Mouse (Mus musculus) regulatory T cell (primary cell): Measurements from ENCODE around the gene Rab20.
"Not testable (repeated sequence)": the region's sequence is repeated elsewhere in the genome, so short reads cannot be mapped to it uniquely, and the experiment has no call there.

ENCODE experiments used
- in situ Hi-C: fragments of 300-600 bp; cut with MboI, MseI; formaldehyde crosslinking; loops from one replicate; pipeline ENCODE4 v1.15.1; 2025; ENCODE audit warnings: high pct_unique_total_duplicates

Gene Rab20

DNA sequence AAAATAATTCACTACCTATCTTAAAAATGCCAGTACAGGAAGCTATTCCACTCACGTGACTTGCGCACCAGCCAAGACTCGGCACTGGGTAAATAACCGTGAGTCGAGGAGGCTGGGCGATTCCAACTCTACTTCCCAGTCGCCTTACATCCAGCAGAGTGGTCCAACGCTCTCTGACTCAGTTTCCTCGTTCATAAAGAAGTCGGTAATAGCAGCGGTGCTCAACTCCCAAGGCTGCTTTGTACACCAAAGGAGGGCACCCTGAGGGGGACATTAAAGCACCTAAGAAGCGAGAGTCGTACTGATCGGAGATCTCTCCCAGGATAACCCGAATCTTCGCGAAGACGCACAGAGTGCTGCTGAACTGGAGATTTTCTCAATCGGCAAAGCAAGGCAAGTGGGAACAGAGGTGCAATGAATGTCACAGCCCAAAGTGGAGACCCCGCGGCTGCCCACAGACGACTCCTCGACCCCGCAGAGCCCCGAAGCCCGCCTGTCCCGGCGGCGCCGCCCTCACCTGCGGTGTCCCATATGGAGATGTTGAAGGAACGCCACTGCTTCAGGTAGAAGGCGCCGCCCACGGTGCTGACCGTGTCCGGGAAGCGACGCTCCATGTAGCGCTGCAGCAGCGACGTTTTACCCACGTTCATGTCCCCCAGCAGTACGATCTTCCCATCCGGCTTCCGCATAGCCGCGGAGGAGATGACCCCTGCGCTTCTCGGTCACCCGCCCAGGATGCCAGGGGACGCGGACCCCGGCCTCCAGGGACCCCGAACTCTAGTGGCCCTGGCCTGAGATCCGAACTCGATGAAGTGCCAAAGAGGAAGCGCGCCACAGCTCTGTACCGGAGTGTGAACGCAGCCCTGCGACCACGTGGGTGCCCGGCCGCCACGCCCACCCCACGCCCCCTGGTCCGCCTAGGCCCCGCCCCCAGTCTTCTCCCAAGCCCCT lies at the start of gene Rab20:
Rab20 (minus strand) TSS at position 900 of the 951 bp plus-strand sequence.
- in situ Hi-C loops: no loop called here

DNA sequence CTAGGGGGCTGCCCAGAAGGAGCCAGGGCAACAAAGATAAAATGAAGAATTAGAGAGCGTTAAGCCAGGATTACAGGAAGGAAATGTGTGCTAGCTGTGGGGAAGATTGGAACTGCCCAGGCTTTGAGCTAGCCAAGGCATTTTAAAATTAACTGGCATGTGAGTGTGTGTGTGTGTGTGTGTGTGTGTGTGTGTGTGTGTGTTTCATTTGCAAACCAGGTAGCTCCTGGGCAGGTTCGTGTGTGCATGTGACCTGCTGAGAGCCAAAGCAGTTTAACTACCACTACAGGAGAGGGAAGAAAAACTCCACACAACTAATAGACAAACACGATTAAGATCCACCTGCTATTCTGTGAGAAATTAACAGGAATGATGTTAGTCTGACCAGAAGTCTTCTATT lies 44.8 kb upstream of the Rab20 start:
- in situ Hi-C loops: no loop called here

DNA sequence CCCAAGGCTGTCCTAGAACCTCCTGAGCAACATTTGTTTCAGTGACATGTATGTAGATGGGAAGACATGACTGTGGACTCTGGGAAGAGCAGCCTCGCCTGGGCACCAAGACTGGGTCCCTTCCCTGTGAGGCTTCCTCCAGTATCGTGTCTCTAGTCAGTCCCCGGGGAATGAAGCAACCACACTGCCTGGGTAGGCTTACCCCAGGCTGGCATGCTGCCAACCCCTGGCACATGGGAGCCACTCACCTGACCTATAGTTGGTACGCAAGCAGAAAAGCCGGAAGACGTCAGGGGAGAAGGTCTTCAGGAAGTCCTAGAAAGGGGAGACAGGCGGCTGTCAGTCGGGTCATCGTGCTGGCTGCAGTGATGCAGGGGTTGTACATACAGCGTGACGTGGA lies 40.2 kb upstream of the Rab20 start:
- in situ Hi-C loops: no loop called here

DNA sequence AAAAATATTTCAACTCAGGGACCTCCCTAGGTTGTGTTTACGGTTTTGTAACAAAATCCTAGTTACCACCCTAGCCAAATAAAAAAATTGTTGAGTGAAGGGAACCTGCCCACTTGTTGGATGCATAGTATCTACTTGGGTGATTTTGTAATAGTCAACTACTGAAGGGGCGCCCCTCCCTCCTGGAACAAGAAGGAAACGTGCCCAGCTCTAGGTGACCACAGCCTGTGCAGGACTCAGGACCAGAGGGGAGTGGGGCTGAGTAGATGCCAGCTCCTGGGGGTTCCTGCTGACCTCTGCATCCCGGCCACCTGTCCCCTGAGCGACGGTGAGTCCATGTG lies 39.5 kb upstream of the Rab20 start:
- in situ Hi-C loops: no loop called here

DNA sequence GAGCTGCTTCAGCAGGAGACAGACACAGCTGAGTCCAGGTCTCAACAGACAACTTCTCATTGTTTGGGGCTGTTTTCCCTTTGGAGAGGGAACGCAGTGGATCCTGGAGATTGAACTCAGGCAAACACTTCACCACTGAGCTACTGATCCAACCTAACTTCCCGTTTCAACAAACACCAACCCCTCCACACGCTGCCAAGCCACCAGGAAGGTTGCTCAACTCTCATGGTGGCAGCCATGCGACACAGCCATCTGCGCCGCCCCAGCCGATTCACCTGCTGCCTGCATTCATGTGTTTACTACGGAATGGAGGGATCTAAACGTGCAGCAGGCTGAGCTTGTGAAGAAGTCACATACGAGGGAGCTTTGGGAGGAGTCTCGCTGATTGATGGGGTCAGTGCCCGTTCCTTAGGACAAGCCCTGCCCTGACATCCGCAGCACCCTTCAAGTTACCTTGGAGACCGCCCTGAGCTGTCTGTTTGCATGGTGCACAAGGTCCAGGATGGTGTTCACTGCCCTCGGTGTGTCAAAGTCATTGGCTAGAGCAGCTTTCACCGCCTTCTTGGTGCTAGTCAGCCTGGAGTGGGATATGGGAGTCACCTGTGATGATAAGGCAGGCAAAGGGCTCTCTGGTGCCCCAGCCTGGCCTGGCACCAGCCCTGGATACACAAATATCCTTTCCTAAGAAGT lies 39.0 kb upstream of the Rab20 start:
- in situ Hi-C loops: no loop called here

DNA sequence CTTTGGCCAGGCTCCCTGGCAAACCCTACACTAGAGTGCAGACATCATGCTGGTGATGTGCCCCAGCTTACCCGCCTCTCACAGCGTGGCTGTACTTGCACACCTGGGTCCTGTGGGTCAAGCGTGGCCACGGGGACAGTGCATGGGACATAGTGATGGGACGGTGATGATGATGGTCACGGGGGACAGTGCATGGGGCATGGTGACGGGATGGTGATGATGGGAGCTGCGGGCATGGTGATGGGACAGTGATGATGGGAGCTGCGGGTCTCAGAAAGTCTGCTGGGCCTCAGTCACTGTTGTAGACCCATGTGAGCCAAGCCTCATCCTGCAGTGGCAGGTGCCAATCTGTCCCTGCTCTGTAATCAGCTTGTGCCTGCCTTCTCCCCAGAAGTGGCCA lies 37.8 kb upstream of the Rab20 start:
- in situ Hi-C loops: no loop called here

DNA sequence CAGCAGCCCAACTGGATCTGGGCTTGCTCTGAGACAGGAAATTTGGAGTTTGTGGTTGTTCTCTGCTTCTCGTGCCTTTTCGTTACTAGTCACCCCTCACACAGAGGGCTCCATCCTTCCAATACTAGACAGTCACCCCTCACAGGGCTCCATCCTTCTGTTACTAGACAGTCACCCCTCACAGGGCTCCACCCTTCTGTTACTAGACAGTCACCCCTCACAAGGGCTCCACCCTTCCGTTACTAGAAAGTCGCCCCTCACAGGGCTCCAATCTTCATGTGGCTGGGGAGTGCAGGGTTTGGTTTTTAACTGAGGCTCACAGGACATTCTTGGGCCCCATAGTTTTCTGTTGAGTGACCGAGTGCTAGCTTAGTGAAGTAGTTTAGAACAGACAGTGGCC lies 34.7 kb upstream of the Rab20 start:
- in situ Hi-C loops: no loop called here

DNA sequence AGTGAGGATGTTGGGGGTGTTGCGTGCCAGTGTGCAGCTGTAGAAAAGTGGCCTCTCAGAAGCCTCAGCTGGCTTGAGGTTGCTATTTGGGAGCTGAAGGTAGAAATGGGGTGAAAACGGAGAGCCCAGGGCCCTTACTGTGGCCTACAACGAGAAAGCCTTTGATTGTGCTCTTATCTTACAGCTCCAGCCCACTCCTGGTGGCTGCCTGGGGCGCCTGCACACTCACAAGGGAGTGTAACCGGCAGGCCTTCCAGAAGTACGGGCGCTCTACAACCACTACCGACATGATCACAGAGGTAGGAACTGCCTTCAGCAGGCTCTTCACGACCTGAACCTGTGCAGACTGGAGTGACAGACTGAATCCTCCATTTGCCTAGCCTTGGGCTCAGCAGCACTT lies 34.2 kb upstream of the Rab20 start:
- in situ Hi-C loops: no loop called here

DNA sequence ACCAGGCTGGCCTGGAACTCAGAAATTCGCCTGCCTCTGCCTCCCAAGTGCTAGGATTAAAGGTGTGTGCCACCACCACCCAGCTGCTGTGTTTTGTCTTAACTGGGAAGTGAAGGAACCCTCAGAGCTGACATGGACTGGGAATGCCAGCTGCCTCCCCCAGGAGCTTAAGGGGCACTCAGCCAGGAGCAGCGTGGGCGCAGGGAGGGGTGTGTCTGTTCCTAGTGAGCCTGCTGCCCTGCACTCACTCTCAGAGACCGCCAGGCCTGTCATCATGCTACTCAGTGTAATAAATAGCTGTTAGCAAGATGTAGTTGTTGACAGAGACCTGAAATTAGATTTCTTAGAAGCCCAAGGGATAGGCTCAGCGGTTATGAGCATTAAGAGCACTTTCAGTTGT lies 32.5 kb upstream of the Rab20 start:
- in situ Hi-C loops: no loop called here

DNA sequence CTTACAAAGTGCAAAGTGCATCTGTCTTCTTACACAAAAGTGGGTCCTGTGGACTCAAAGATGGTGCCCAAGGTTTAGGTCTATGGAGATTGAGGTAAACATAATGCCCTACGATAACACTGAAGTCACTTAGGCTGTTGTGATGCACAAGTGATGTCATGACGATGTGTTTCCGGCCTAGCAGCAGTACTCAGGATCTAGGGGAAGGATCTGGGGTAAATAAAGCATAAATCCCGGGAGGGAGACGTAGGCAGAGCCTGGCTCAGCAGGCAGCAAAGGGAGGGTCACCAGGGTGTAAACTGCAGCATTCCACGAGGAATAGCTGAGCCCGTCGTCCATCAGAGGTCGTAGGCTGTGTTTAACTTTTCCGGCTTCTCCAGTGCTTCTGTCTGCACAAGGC lies 30.4 kb upstream of the Rab20 start:
- in situ Hi-C loops: loop anchor here (10.0 kb wide), 1 partner anchor 186 kb away; no protein-coding TSS in a partner anchor

DNA sequence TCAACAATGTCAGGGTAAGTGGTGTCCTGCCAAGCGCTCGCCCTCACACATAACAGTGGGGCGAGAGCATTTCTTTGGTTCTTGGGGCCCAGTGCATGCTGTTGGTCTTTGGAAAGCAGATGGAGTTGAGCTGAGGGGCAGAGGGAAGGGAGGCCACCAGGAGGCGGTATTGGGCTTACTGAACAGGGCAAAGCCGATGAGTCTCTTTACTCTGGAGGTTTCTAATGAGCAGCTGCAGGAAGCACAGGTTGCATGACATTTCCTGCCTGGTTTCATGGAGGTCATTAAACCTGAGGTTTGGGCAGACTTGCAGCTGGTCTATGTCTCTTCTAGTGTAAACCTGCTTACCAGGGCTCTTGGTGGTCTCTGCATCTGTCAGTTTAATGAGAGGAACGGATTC lies 28.3 kb upstream of the Rab20 start:
- in situ Hi-C loops: loop anchor here (10.0 kb wide), 1 partner anchor 188 kb away; no protein-coding TSS in a partner anchor

DNA sequence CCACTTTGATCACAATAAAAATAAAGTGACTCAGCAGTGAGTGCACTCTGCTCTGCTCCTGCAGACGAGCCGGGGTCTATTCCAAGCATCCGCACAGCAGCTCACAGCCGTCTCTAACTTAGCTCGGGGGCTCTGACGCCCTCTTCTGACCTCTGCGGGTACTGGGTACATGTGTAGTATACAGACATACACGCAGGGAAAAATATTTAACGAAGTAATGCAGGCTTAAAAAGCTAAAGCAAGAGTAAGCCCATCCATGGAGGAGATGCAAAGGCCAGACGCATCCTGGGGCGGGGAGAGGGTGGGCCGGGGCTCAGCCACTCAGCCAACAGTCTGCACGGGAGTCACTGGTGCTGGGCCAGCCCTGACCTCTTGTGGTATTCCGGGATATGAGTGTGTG lies 27.6 kb upstream of the Rab20 start:
- in situ Hi-C loops: loop anchor here (10.0 kb wide), 1 partner anchor 189 kb away; no protein-coding TSS in a partner anchor

DNA sequence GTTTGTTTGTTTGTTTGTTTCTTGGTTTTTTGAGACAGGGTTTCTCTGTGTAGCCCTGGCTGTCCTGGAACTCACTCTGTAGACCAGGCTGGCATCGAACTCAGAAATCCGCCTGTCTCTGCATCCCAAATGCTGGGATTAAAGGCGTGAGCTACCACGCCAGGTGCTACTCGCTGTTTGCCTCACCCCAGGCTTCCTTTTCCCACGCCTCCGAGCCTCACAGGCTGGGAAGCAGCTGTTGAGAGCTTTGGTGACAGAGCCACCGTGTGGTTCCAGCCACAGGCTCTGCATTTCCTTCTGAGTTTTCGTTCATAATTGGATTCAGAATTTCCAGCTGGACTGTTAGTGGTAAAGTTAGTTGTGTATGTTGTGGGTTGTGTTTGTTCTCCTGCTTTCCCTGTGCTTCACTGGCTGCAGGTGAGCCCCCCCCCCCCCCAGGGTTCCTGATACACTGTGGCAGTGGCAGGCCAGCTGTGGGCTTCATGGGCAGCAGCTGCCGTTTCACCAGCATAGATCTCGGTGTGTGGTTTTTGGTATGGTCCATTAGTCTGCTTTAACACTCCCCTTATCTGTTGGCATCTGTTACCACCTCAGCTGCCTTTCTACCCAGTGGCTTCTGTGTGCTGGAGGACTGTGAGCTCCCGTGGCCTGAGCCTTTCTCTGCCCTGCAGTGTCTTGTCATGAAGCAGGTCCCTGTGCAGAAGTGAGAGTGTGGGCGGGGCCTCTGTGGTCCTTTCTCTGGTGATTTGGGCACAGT lies 25.1 kb upstream of the Rab20 start:
- in situ Hi-C loops: loop anchor here (10.0 kb wide), 1 partner anchor 191 kb away; no protein-coding TSS in a partner anchor

DNA sequence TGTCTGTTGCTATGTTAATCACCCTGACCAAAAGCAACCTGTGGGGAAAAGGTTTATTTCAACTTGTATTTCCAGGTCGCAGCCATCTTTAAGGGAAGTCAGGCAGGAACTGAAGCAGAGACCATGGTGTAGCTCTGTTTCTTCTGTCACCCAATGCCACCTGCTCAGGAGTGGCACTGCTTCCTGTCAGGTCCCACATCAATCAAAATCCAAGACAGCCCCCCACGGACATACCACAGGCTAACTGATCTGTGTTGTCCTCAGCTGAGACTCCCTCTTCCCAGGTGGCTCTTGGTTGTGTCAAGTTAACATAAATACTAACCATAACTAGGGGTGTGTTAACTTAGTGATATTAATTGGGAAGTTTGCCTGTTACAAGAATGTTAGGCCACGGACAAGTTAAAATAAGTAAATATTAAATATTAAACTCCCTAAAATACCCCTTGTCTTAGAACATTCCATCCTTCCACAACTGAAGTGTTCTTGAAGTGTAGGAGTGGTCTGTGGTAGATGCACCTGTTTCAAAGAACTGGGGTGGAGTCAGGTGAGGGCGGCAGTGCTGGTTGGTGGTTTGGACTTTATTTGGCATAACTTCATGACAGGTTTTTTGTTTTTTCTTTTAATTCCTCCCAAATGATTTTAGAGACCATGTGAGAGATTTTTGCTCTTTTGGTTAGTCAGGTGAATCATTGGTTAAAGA lies 20.4 kb upstream of the Rab20 start:
- in situ Hi-C loops: no loop called here

DNA sequence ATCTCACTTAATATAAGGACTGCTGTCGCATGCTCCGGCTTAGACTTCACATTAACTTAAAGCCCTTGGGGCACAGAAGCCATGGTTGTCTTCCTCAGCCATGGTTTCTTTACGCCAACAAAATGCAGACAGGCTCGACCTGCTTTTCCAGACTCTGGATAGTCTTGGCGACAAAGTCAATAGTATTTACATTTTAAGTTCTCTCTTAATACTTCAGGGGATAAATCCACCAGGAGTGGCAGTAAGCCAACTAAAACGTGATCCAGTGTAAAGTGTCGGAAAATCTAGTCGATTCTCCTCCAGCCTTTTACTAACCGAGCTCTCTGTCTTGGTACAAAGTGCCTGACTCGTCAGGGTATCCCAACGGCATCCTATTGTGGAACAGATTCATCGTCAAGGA lies 19.8 kb upstream of the Rab20 start:
- in situ Hi-C loops: no loop called here

DNA sequence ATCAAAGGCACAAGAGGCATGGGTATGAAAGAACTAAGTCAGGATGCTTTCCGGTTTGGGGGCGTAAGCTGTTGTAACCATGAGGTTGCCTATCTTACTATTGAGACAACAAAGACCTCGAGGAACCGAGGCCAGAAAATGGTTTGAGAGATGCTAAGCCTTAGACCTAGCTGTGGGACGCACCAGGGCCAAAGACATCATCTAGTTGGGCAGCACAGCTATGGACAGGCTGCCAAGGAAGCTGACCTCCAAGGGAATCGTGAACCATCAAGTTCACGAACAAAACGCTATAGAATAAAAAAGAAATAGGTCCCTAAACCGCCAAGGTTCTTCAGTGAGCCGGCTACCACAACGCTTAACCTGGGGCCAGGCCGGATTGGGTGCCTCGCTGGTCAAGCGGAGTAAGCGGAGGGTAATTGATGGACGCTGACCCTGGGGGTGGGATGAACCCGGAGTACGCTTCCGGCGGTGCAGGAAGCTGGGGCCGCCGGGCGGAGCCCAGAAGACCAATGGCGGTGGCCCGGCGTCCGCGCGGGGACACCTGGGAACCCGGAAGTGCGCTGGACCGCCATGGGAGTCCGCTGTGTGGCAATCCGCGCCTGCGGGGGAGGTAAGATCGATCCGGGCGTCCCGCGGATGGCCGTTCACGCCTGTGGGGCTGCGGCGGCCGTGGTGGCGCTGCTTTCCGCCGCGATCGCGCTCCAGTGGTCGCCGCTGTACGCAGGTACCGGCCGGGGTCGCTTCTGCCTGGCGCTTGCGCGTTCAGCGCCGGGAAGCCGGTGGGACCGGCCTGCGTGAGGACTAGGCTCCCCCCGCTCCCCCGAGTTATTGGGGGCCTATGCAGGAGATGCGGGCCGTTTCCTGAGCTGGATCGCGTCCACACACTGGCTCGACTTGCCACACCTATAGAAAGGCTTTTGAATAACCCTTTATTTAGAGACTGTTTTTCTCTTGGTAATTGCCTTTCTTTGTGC lies 18.8 kb upstream of the Rab20 start, which contains the start of gene Naxd:
Naxd (plus strand) TSS at position 490 of the 974 bp plus-strand sequence.
- in situ Hi-C loops: no loop called here

DNA sequence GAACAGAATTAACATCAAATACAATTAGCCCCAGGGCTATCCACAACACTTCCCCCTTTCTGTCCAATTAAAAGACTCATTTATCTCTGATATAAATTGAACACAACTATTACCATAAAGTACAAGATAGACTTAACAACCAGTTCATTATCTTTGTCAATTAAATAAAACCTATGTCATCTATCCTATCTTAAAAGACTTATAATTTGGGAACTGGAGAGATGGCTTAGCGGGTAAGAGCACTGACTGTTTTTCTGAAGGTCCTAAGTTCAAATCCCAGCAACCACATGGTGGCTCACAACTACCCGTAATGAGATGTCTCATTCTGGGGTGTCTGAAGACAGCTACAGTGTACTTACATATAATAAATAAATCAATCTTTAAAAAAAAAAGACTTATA lies 13.8 kb upstream of the Rab20 start:
- in situ Hi-C loops: not testable (repeated sequence)

DNA sequence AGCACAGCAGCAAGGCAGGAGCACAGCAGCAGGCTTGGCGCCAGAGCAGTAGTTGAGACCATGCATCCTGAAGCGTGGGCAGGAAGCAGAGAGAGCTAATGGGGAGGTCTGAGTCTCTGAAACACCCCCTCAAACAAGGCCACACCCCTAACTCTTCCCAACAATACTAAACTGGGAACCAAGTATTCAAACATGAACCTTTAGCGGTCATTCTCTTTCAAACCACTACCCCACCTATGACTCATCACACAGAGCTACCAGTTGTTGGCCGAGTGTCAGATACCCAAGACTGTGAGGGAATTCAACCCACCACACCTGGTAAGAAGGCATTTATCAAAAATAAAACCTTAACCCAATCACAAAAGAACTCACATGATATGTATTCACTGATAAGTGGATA lies 8.7 kb upstream of the Rab20 start:
- in situ Hi-C loops: loop anchor here (5.0 kb wide), 1 partner anchor 55 kb away; no protein-coding TSS in a partner anchor

DNA sequence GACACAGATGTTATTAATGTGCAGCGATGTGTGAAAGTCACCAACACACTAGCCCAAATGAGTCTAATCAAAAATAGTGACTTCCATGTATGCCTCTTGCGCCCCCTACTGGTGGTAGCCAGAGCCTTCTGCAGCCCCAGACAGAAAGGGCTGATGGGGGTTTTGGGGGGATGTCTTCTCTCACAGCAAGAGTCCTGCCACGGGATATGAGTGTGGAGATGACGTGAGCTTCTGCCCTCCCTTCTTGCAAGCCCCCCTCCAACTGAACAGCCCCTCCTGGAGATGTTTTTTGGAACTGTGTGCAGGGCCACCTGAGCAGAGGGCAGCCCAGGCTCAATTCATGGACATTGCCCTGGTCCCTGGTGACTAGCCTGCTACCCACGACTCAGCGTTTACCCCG lies 7.6 kb upstream of the Rab20 start:
- in situ Hi-C loops: loop anchor here (5.0 kb wide), 1 partner anchor 54 kb away; no protein-coding TSS in a partner anchor

DNA sequence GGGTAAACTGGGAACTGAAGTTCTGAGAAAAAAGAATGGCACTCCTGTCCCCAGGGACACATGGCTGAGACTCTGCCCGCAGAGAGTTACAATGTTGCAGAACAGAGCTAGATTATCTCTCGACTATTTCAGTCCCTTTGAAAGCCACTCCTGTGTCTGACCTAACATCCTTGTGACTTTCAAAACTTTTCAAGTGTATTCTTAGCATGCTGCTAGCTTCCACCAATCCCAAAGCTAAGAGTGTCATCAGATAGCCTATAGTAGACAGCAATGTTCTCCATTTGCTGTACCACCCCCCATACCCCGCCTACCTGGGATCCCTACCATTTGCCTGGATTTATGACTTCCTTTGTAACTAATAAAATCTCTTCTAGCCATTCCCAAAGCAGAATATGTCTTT lies 4.0 kb upstream of the Rab20 start:
- in situ Hi-C loops: no loop called here
